Mouse (Mus musculus) heart, embryonic 11.5 days (tissue): ENCODE results near the gene Wnt11. TPM values are rescaled to one million over a fixed set of nuclear protein-coding genes. Genes with fewer than 3 reads are reported as not detected.

Experiments used
- polyA plus RNA-seq: library from polyadenylated mRNA; unstranded; fragments of >200 nt; fragmentation: Nextera tagmentation; extraction: Ambion mirVana; gene quantifications from 2 replicates; pipeline ENCODE4 v1.2.1, GENCODE M21; 2014

The Wnt11 gene
- polyA plus RNA-seq, 1 experiment from 2014 or later: 24.7 TPM

Other genes with a start within 250 kb of the Wnt11 start
- 42.5 and 44.1 TPM in 2 replicates for gene Emsy, start 178.3 kb upstream of the Wnt11 start, polyA plus RNA-seq
- 40.9 and 50.5 TPM in 2 replicates for gene Thap12, start 132.0 kb upstream of the Wnt11 start, polyA plus RNA-seq